Mouse (Mus musculus): ENCODE measurements around the gene Gimap1.

DNA sequence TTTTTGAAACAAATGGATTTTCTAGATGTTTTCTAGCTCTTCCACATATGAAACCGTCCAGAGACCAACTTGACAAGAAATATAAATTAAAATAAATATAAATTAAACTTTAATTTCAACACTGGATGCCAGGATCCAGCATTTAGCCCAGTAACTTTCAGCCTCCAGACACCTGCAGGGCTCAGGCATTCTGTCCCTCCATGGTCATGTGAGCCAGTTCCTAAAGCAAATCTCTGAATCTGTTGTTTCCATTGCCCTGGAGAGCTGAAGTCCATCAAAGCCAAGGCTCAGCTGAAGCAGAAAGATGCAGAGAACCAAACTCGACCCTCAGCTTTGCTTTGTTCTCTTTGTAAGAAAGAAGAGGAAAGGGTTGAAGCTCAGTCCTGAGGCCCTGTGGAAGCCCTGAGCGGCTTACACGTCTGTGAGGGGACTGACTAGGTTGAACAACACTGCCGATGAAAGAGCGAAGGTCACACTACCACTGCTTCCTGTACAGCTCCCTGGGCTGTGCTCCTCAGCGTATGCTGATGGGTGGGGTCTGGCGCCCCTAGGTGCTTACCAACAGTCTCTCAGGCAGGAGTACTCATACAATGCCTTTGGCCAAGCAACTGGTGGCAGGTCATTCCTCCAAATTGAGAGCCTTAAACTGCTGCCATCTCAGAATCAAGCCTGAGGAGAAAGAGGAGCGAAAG, 29.5 kb downstream of the Gimap1 start:
- peak in 1 of 2 experiments; percentile 41; a peak in 2 of 4 replicates for TF ChIP-seq CTCF (conservative IDR thresholded peaks at IDR 0.05 in 1 of 2, IDR thresholded peaks at IDR 0.05 in 1 of 2; ENCODE audit: low read depth in 2 of 2, low read length in 2 of 2)
- peak; percentile 77 for TF ChIP-seq TBP (conservative IDR thresholded peaks at IDR 0.05; ENCODE audit: low read depth, low read length)
- TF ChIP-seq EP300 (IDR thresholded peaks at IDR 0.05; ENCODE audit: low read length), result no peak; the same call in 1 of the 2 replicates
- peak; percentile 60 for TF ChIP-seq POLR2A (IDR thresholded peaks at IDR 0.05; ENCODE audit: low read depth, low read length)
- TF ChIP-seq CHD1 (IDR thresholded peaks at IDR 0.05; ENCODE audit: low read depth, low read length), result no peak
- TF ChIP-seq ELF1 (IDR thresholded peaks at IDR 0.05; ENCODE audit: low read depth, low read length), result peak; percentile 51; the same call in 1 of the 2 replicates
- peak; percentile 41 for TF ChIP-seq TCF12 (IDR thresholded peaks at IDR 0.05; ENCODE audit: low read depth, low read length)
- TF ChIP-seq USF2 (conservative IDR thresholded peaks at IDR 0.05; ENCODE audit: low read depth, low read length), result no peak
- TF ChIP-seq PAX5 (IDR thresholded peaks at IDR 0.05; ENCODE audit: low read length), result no peak
- TF ChIP-seq MAFK (IDR thresholded peaks at IDR 0.05; ENCODE audit: insufficient replicate concordance, low read length), result no peak

All from CH12.LX (cell line).